Comparison of ENCODE assay signal across 22 mouse cellular contexts in the genomic region with DNA sequence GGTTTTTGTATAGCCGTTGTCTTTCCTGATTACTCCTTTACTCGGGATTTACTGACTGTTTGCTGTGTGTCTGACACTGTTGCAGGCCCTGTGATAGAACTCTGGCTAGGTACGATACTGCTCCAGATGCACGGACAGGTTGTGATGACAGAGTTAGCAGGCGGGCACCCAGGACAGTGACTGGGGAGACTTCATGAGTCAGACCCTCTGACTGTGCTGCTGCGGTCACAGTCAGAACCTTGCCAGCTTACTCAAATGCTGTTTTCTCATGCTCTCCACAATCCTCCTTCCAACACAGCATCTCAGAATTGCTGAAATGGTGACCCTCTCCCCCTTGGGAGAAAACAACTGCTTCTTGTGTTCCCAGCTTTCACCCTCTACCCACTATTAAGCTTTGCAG. TPM values are rescaled to one million over a fixed set of nuclear protein-coding genes. Genes with fewer than 3 reads are reported as not detected.
"Had no signal": no experiment of that assay in that cellular context is flagged by ENCODE, and none has a peak within 500 bp of the region (broad histone marks: within the 10 kb centered on the region; RNA-seq: fewer than 3 reads in every experiment).

No protein-coding gene starts in this region.

- H3K36me3 ChIP-seq: heart, embryonic 13.5 days; heart, embryonic 15.5 days; hindbrain, embryonic 13.5 days; hindbrain, embryonic 15.5 days; kidney, embryonic 15.5 days; limb, embryonic 13.5 days; limb, embryonic 15.5 days; liver, embryonic 12.5 days had no signal

- H3K27me3 ChIP-seq: heart, embryonic 15.5 days; hindbrain, embryonic 13.5 days; hindbrain, embryonic 15.5 days; limb, embryonic 13.5 days had no signal

- H3K4me3 ChIP-seq: gastrocnemius, adult 2 months; heart, embryonic 13.5 days; heart, embryonic 15.5 days; hindbrain, embryonic 13.5 days; hindbrain, embryonic 15.5 days; kidney, embryonic 15.5 days; limb, embryonic 13.5 days; limb, embryonic 15.5 days; liver, embryonic 12.5 days had no signal

- DNase-seq: gastrocnemius, adult 2 months; gastrocnemius, postnatal 10 days; gastrocnemius, postnatal 25 days; heart, postnatal 36 days; kidney, adult 11 months; layer of hippocampus, adult 9-11 months; layer of hippocampus, postnatal 36 days had no signal

- ATAC-seq: hindbrain, postnatal 0 days; intestine, embryonic 16.5 days; liver, embryonic 12.5 days had no signal

RNA-seq across cellular contexts. Expression of a gene that starts 51.3 kb away (rescaled TPM):
- total RNA-seq: gastrocnemius, adult 2 months; gastrocnemius, postnatal 25 days; granulocyte monocyte progenitor cell, adult 5-6 weeks; heart, adult 18-20 months; hematopoietic stem cell, adult 5-6 weeks; hindbrain, postnatal 0 days had no signal
- polyA plus RNA-seq: hindbrain, embryonic 11.5 days; hindbrain, embryonic 15.5 days; limb, embryonic 15.5 days; liver, embryonic 12.5 days; liver, embryonic 14.5 days had no signal
